Mouse (Mus musculus) small intestine, adult 2 months (tissue): ENCODE data around the gene Syt13.

Experiments used
- CTCF ChIP-seq: fragments of 200-500 bp; IDR thresholded peaks from 2 replicates; pipeline ENCODE4 v1.5.1; 2012; ENCODE audit warnings: low read depth, mild to moderate bottlenecking, control low read depth, inconsistent platforms, low read length, moderate library complexity, mixed read lengths; ENCODE audit not compliant: insufficient replicate concordance, insufficient read length; ENCODE audit errors: extremely low read depth
- POLR2A ChIP-seq: fragments of 200-500 bp; IDR thresholded peaks from 2 replicates; pipeline ENCODE4 v1.6.1; 2012; ENCODE audit warnings: low read depth, mild to moderate bottlenecking, control low read depth, inconsistent platforms, low read length, moderate library complexity

DNA sequence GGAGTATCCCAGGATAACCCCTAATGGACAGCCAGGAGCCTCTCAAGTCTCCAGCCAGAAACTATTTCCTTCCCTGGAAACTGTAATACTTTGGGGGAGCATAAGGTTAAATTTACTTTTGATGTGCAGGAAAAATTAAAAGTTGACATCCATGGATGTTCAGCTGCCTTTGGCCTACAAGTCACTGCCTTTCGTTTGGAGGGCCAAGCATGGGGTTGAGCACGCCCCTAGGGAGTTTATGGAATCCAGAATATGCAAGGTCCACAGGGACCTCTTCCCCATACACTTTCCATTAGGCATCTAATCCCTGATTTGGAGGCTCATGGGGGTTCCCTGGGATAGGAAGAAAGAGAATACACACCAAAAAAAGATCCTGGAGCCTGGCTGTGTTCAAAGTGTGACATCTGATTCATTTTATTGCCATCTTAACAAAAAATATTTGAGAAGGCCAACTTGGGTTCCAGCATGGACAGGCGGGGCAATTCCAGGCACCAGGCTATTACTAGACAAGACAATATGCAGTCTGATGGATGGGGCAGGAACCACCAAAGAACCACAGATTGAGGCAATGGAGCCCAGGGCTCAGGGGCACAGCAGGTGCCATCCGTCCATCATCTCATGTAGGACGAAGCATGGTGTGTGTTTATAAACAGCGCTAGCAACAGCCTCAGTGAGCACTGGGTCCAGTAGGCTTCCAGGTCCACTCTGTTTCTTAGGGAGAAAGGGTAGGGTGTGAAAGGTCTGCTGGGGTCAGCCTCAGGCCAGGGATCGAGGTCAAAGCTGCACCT lies 69.6 kb downstream of the Syt13 start:
- TF ChIP-seq CTCF (no peak), POLR2A (no peak)
